Mouse (Mus musculus) stomach, embryonic 14.5 days (tissue): ENCODE data around the gene Zkscan6. TPM values are rescaled to one million over a fixed set of nuclear protein-coding genes. Genes with fewer than 3 reads are reported as not detected.

Experiments used
- ATAC-seq: fragments of 200-750 bp; cut with Nextera tagmentation; 2 replicates; pipeline ENCODE4 v1.8.0; 2017; ENCODE audit warnings: low read depth, moderate TSS enrichment; ENCODE audit not compliant: insufficient number of reproducible peaks, insufficient read depth, low FRiP score
- H3K27ac ChIP-seq: fragments of 300-500 bp; sonication (generic); 2 replicates; pipeline ENCODE4 v1.5.1; 2014; ENCODE audit warnings: mild to moderate bottlenecking, low read length, moderate library complexity, mixed read lengths
- H3K27me3 ChIP-seq: fragments of 300-500 bp; sonication (generic); 2 replicates; pipeline ENCODE4 v1.6.1; 2014; ENCODE audit warnings: low read length, control low read depth, mixed read lengths; ENCODE audit not compliant: control insufficient read depth, insufficient read depth
- H3K36me3 ChIP-seq: fragments of 300-500 bp; sonication (generic); 2 replicates; pipeline ENCODE4 v1.6.1; 2014; ENCODE audit warnings: mild to moderate bottlenecking, control low read depth, low read length, moderate library complexity, mixed read lengths; ENCODE audit not compliant: control insufficient read depth, insufficient read depth
- H3K4me1 ChIP-seq: fragments of 300-500 bp; sonication (generic); 2 replicates; pipeline ENCODE4 v1.6.1; 2014; ENCODE audit warnings: low read length, control low read depth, mixed read lengths; ENCODE audit not compliant: control insufficient read depth, insufficient read depth
- H3K4me2 ChIP-seq: fragments of 300-500 bp; sonication (generic); replicated peaks from 2 replicates; pipeline ENCODE4 v1.6.1; 2014; ENCODE audit warnings: low read depth, low read length, control low read depth
- H3K4me3 ChIP-seq: fragments of 300-500 bp; sonication (generic); 2 replicates; pipeline ENCODE4 v1.5.1; 2014; ENCODE audit warnings: low read depth, low read length, control low read depth
- H3K9ac ChIP-seq: fragments of 300-500 bp; sonication (generic); replicated peaks from 2 replicates; pipeline ENCODE4 v1.6.1; 2014; ENCODE audit warnings: low read depth, mild to moderate bottlenecking, control low read depth, low read length, moderate library complexity, mixed read lengths
- H3K9me3 ChIP-seq: fragments of 300-500 bp; sonication (generic); 2 replicates; pipeline ENCODE4 v1.6.1; 2016; ENCODE audit warnings: low read depth, low read length, control low read depth; ENCODE audit not compliant: control insufficient read depth
- WGBS: fragments of 180-500 bp; shearing (Covaris S2); extraction: QIAGEN DNeasy Blood & Tissue Kit; methylation state at CpG from one replicate; pipeline ENCODE4 v1.1.7; 2014; 5-methylcytosine and 5-hydroxymethylcytosine counted together
- polyA plus RNA-seq: library from polyadenylated mRNA; unstranded; fragments of >200 nt; fragmentation: Nextera tagmentation; extraction: Ambion mirVana; gene quantifications from 2 replicates; pipeline ENCODE4 v1.2.1, GENCODE M21; 2014

Gene Zkscan6
- polyA plus RNA-seq, 1 experiment from 2014 or later = 14.4 TPM

DNA sequence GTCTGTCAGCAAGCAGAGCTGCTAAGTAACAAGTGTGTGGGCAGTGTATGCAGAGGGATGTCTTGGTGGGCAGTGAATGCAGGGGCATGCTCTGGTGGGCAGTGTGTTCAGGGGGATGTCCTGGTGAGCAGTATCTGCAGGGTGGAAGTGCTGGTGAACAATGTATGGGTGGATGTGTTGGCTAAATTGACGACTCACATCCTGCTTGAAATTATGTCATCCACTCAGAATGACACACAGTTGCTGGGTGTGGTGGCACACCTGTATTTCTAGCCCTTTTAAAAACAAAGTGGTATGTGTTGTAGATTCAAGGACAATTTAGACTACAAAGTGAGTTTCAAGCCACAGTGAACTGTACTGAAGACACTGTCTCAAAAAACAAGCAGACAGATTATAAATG is 11.2 kb downstream of the Zkscan6 start:
- Histone ChIP-seq H3K9me3 (no peaks in the 10 kb centered on the region), H3K9ac (no peak overlapping the region), H3K4me2 (no peak overlapping the region), H3K27me3 (no peaks in the 10 kb centered on the region), H3K4me3 (no peak overlapping the region), H3K4me1 (no peaks in the 10 kb centered on the region), H3K36me3 (peaks cover 34% of the 10 kb centered on the region), H3K27ac (no peak overlapping the region)
- no peak for ATAC-seq
- WGBS = 73% methylated on average over 1 of the region's 1 CpGs

DNA sequence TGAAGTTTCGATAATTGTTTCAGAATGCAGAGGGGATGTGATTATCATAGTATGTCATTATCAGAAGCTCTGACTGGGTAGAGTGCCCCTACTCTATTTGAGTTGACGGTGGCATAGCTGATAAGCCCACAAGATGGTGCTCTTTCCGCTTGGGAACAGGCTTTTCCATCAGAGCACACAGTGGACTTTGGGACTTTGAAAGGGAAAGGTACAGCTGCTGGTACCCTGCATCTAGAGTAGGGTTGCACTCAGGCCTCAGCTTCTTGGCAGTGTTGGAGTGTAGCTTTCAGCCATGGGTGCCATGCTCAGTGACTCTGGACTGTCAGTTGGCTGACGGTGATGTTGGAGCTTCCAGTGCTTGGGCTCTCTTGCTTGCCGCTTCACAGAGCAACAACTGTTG is 13.3 kb downstream of the Zkscan6 start:
- ATAC-seq = peak; percentile 42; the same call in 1 of the 2 replicates
- 76% methylated on average over 5 of the region's 5 CpGs for WGBS
- peaks cover 30% of the 10 kb centered on the region for H3K36me3 ChIP-seq

DNA sequence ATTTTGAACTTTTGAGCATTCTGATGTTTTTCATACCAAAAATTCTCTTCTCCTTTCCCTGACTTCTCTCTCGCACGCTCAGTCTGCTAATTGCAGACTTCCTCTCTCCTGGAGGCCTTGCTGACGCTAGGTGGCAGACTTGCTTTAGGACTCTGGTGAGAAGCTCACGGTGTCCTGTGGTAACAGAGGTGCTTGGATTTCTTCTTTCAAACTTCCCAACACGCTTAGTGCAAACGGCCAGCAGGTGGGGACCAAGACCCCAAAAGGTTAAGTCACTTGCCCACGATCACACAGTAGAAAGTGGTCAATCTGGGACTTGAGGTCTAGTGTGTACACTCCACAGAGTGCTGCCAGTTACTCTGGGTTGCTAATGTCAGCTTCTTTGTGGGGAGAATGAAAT is 13.9 kb downstream of the Zkscan6 start:
- Histone ChIP-seq H3K27ac (no peak overlapping the region), H3K4me2 (no peak overlapping the region), H3K9ac (no peak overlapping the region), H3K27me3 (no peaks in the 10 kb centered on the region), H3K4me3 (no peak overlapping the region), H3K36me3 (peaks cover 24% of the 10 kb centered on the region), H3K4me1 (no peaks in the 10 kb centered on the region), H3K9me3 (no peaks in the 10 kb centered on the region)
- 9% methylated on average over 7 of the region's 7 CpGs for WGBS
- ATAC-seq = peak; percentile 63; the same call in 1 of the 2 replicates

More for the DNA sequence above, 13.3 kb downstream of the Zkscan6 start:
- H3K9ac ChIP-seq = no peak overlapping the region
- no peaks in the 10 kb centered on the region for H3K9me3 ChIP-seq
- H3K27ac ChIP-seq = no peak overlapping the region
- no peak overlapping the region for H3K4me2 ChIP-seq
- H3K4me3 ChIP-seq = no peak overlapping the region
- H3K4me1 ChIP-seq = no peaks in the 10 kb centered on the region
- no peaks in the 10 kb centered on the region for H3K27me3 ChIP-seq

DNA sequence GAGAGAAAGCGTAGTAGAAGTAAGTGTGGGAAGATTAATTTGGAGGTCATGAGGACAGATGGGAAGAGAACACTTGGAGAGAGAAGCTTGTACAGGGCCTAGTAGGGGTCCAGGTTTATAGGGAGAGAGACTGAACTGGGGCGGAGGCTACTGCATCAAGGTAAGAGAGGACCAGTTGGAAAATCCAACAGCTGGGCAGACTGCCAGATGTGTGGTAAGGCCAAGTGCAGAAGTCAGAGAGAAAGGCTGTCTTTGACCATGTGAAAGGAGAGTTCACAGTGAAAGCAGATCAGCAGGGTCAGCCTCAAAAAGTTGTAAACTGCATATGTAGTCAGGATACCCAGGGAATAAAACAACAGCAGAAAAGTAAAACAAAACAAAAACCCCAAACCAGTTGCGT is 17.6 kb downstream of the Zkscan6 start:
- WGBS = 79% methylated on average over 3 of the region's 3 CpGs
- Histone ChIP-seq H3K9me3 (no peaks in the 10 kb centered on the region), H3K9ac (no peak overlapping the region), H3K27ac (no peak overlapping the region), H3K4me1 (no peaks in the 10 kb centered on the region), H3K36me3 (peaks cover 29% of the 10 kb centered on the region), H3K4me2 (no peak overlapping the region), H3K27me3 (no peaks in the 10 kb centered on the region), H3K4me3 (no peak overlapping the region)
- no peak for ATAC-seq

DNA sequence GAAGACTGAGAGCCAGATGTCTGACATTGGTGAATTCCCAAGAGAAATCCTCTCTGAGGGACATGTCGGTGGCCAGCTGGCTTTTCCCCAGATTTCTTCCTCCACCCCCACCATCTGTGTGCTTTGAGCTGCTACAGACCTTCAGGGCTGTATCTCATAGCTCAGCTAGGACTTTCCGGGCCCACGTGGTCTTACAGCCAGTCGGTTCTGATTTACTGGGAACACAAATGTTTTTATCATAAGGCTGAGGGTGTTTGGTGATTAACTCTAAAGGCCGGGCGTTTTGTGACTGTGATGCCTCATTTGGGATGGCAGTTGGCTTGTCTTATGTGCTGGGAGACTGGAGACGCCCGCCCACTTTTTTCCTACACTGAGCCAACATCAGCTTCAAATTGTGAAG is 32.0 kb downstream of the Zkscan6 start:
- Histone ChIP-seq H3K4me2 (no peak overlapping the region), H3K4me3 (no peak overlapping the region), H3K4me1 (no peaks in the 10 kb centered on the region), H3K9me3 (no peaks in the 10 kb centered on the region), H3K27me3 (no peaks in the 10 kb centered on the region), H3K27ac (no peak overlapping the region), H3K9ac (no peak overlapping the region), H3K36me3 (no peaks in the 10 kb centered on the region)
- ATAC-seq = no peak
- 55% methylated on average over 8 of the region's 8 CpGs for WGBS

DNA sequence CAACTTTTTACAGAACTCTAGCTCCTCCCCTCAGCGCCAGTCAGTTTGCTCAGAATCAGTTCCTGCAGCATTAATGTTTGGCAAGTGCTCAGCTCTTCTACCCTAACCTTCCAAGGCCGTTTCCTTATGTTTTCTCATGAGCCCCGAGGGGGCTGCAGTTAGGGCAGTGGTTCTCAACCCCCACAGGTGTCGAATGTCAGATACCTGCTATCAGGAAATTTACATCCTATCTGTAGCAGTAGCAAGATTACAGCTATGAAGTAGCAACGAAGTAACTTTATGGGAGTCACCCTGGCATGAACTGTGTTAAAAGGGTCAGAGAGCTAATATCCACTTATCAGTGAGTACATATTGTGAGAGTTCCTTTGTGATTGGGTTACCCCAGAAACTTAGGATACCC is 39.5 kb downstream of the Zkscan6 start:
- H3K27me3 ChIP-seq = no peaks in the 10 kb centered on the region
- peak; percentile 46; the same call in 1 of the 2 replicates for ATAC-seq
- H3K4me1 ChIP-seq = no peaks in the 10 kb centered on the region
- H3K4me2 ChIP-seq = no peak overlapping the region
- H3K36me3 ChIP-seq = no peaks in the 10 kb centered on the region
- WGBS = 60% methylated on average over 5 of the region's 5 CpGs
- no peaks in the 10 kb centered on the region for H3K9me3 ChIP-seq
- H3K27ac ChIP-seq = no peak overlapping the region
- no peak overlapping the region for H3K9ac ChIP-seq
- no peak overlapping the region for H3K4me3 ChIP-seq

DNA sequence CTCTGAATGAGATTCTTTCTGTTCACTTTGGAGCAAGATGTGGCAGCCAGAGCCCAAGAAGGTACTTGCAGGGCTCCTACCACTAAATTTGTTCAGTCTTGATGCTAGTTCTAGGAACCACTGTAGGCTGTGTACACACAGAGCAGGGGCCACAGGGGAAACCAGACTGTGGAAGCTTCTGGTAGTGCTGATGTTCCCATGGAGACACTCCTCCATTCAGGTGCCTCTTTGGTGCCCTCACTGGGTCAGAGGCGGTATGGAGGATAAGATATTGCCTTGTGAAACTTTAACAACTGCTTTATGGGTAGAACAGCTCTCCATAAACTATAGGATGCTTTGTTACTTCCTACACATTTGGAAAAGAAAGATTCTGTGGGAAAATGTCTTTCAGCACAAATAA is 45.1 kb downstream of the Zkscan6 start:
- WGBS = 26% methylated on average over 1 of the region's 1 CpGs
- ATAC-seq = no peak
- Histone ChIP-seq H3K4me1 (no peaks in the 10 kb centered on the region), H3K27ac (no peak overlapping the region), H3K36me3 (no peaks in the 10 kb centered on the region), H3K9me3 (no peaks in the 10 kb centered on the region), H3K4me3 (no peak overlapping the region), H3K9ac (no peak overlapping the region), H3K4me2 (no peak overlapping the region), H3K27me3 (no peaks in the 10 kb centered on the region)

DNA sequence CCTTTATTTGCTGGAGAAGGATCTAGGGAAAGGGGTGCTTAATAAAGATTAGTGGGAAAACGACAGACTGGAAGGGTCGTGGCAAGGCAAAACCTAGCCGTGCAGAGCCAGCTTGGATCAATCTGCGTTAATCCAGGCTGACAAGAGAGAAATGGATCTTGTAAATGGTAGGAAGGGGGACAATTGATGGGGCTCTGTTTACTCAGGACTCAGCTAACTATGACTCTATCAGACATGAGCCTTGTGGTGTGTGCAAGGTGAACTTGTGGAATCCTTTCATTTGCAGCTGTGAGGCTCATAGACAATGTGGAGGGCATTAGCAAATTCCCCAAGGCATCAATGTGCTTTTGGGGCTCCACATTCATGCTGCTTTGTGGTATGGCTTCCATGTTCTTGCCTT is 54.5 kb downstream of the Zkscan6 start:
- WGBS = 16% methylated on average over 4 of the region's 4 CpGs
- Histone ChIP-seq H3K36me3 (no peaks in the 10 kb centered on the region), H3K9me3 (no peaks in the 10 kb centered on the region), H3K4me2 (no peak overlapping the region), H3K27me3 (no peaks in the 10 kb centered on the region), H3K27ac (no peak overlapping the region), H3K4me3 (no peak overlapping the region), H3K9ac (no peak overlapping the region), H3K4me1 (0 out of 2 replicates have a peak, but pooled peaks cover 5% of the 10 kb centered on the region)
- ATAC-seq = 0 out of 2 replicates have a peak, but pooled peaks have one; percentile 56

DNA sequence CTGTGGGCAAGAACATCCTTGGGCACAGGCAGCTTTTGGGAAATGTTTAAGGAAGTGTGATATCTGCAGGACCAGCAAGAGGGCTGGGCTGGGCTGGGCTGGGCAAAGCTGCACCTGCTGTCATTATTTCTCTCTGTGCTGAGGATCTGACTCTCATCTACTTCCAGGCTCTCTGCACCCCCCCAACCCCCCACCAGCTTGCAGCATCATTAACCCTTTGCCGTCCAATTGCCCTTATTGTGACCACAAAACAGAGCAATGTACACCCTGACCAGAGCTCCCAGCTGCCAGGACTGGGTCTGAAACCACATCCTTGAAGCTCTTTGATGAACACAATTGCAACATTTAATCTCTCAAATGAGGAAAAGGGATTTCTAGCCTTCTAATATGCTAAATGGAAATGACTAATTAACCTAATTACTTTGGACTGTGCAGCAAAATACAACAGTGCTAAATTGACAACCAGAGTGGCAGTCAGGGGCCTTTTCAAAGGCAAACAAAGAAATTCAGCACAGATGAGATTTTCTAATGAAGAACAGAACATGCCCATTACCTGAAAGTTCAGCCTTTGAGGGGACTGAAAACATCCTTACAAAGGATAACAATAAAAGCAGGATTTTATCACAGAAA is 70.3 kb downstream of the Zkscan6 start:
- H3K27ac ChIP-seq = no peak overlapping the region
- no peak for ATAC-seq
- WGBS = 74% methylated on average over 1 of the region's 1 CpGs

More for the DNA sequence above, 70.3 kb downstream of the Zkscan6 start:
- Histone ChIP-seq H3K27me3 (no peaks in the 10 kb centered on the region), H3K4me2 (no peak overlapping the region), H3K9ac (no peak overlapping the region), H3K4me3 (no peak overlapping the region), H3K36me3 (no peaks in the 10 kb centered on the region), H3K4me1 (no peaks in the 10 kb centered on the region), H3K9me3 (no peaks in the 10 kb centered on the region)
